Mouse (Mus musculus): ENCODE results near the gene Pde4b. TPM values are rescaled to one million over a fixed set of nuclear protein-coding genes. Genes with fewer than 3 reads are reported as not detected.
"Not testable (repeated sequence)": the region's sequence is repeated elsewhere in the genome, so short reads cannot be mapped to it uniquely, and the experiment has no call there.

Gene Pde4b
- polyA plus RNA-seq (2014; fragmentation: Nextera tagmentation; extraction: Ambion mirVana), result 7.0 and 8.2 TPM in 2 replicates

DNA sequence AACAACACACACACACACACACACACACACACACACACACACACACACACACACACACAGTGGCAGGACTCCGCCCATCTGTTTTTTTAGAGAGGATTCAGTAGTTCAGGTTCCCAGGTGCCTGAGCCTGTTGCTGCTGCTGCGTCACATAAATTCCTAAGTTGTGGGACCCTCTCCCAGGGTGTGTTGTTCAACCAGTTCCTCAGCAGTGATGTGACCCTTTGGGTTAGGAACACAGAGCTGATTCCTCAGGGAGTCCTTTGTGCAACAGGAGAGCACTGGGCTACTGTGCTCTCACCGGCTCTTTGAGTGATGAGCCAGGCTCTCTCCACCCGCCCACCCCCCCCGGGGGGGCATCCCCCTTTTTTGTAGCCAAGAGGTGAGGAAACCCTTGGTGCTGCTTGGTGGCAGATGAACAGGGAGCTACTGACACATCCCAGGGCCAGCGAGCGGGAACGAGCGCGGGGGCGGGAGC is at the start of gene Pde4b:
Pde4b (plus strand) TSS at position 453 of the 475 bp plus-strand sequence.
- WGBS, result 3% methylated on average over 11 of the region's 11 CpGs
- Histone ChIP-seq H3K4me2 (replicated peaks; ENCODE audit: low read depth, low read length) (peak within 1 kb of the TSS; percentile 96), H3K4me3 (ENCODE audit: low read depth, low read length) (peak within 1 kb of the TSS; percentile 59), H3K27ac (ENCODE audit: low read depth, low read length) (no peak within 1 kb of the TSS), H3K4me1 (replicated peaks; ENCODE audit: control insufficient read depth, insufficient read depth, low read length) (no peaks in the 10 kb centered on the region; the same call in 1 of the 2 replicates), H3K9ac (ENCODE audit: low read depth, low read length) (peak within 1 kb of the TSS; percentile 59), H3K27me3 (ENCODE audit: control insufficient read depth, insufficient read depth, low read length) (peaks cover 9% of the 10 kb centered on the region), H3K9me3 (ENCODE audit: control insufficient read depth, low read length) (no peaks in the 10 kb centered on the region), H3K36me3 (ENCODE audit: control insufficient read depth, insufficient read depth, low read length) (no peaks in the 10 kb centered on the region)
- DNase-seq (ENCODE audit: low spot score), result no peak
- peak; percentile 58 for ATAC-seq (ENCODE audit: low FRiP score)

DNA sequence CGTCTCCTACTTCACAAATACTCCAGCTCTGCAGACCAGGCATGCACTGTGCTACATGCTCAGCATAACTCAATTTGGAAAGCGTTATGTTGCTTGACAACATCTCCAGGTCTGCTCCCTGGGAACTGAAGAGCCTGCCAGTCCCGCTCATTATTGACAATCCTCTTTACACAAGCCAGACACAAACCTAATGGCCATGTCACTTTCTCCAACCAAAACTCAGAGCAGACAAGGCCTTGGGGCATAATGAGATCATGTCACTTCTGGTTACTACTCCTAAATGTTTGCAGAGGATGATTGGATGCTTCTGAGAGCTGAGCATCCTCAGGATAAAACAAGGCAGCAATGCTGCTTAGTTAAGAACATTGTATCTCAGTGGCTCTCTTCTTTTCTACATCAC is 47.2 kb upstream of the Pde4b start:
- no peak for ATAC-seq (ENCODE audit: low FRiP score)
- Histone ChIP-seq H3K4me2 (replicated peaks; ENCODE audit: low read depth, low read length) (no peak overlapping the region), H3K9me3 (ENCODE audit: control insufficient read depth, low read length) (no peaks in the 10 kb centered on the region), H3K9ac (ENCODE audit: low read depth, low read length) (no peak overlapping the region), H3K36me3 (ENCODE audit: control insufficient read depth, insufficient read depth, low read length) (no peaks in the 10 kb centered on the region), H3K27ac (ENCODE audit: low read depth, low read length) (no peak overlapping the region), H3K4me1 (replicated peaks; ENCODE audit: control insufficient read depth, insufficient read depth, low read length) (no peaks in the 10 kb centered on the region), H3K27me3 (ENCODE audit: control insufficient read depth, insufficient read depth, low read length) (no peaks in the 10 kb centered on the region), H3K4me3 (ENCODE audit: low read depth, low read length) (no peak overlapping the region)
- DNase-seq (ENCODE audit: low spot score), result no peak
- 85% methylated on average over 3 of the region's 3 CpGs for WGBS

DNA sequence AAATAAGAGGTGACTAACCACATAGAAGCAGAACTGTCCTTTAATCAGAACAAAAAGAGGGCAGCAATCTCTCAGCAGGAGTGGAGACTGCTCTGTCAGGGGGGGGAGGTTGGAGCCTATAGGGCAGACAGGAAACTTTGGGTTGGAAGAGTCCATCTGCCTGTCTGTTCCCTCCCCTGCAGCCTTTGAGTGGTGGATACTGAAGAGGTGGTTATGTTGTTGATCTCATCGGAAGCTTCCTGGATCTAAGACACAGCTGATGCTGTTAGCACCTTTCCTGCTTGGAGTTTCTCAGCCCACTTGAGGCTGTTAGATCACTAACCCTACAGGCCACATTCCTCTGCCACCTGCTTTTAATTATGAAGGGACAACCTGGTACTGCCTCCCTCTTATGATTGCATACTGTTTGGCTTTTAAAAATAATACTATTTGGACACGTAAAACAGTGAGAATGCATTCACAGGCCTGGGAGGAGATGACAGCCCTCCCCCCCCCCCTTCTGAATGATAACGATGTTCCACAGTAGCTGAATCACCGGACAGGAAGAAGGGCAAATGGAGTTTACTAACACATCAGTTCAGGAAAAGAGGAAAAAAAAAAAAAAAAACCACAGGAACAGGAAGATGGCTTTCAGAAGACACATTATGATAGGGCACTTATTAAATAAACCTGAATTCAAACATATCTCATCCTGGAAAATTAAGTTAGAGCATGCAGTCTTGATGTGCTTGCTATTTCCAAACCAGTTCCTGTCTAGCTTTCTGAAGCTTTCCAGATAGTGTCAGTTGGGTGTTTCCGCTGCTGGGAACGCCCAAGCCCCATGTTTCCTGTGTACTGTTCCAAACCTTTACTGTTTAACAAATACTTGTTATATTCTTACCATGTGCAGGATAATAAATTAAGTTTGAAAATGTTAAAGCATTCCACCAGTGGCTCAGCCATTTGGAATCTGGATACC is 41.9 kb upstream of the Pde4b start:
- no peaks in the 10 kb centered on the region for H3K4me1 ChIP-seq (replicated peaks; ENCODE audit: control insufficient read depth, insufficient read depth, low read length)
- ATAC-seq (ENCODE audit: low FRiP score), result no peak
- no peak overlapping the region for H3K27ac ChIP-seq (ENCODE audit: low read depth, low read length)
- no peaks in the 10 kb centered on the region for H3K27me3 ChIP-seq (ENCODE audit: control insufficient read depth, insufficient read depth, low read length)
- no peak for DNase-seq (ENCODE audit: low spot score)
- H3K4me3 ChIP-seq (ENCODE audit: low read depth, low read length), result no peak overlapping the region
- H3K9ac ChIP-seq (ENCODE audit: low read depth, low read length), result no peak overlapping the region
- H3K9me3 ChIP-seq (ENCODE audit: control insufficient read depth, low read length), result no peaks in the 10 kb centered on the region
- no peak overlapping the region for H3K4me2 ChIP-seq (replicated peaks; ENCODE audit: low read depth, low read length)
- H3K36me3 ChIP-seq (ENCODE audit: control insufficient read depth, insufficient read depth, low read length), result no peaks in the 10 kb centered on the region
- 67% methylated on average over 6 of the region's 6 CpGs for WGBS

DNA sequence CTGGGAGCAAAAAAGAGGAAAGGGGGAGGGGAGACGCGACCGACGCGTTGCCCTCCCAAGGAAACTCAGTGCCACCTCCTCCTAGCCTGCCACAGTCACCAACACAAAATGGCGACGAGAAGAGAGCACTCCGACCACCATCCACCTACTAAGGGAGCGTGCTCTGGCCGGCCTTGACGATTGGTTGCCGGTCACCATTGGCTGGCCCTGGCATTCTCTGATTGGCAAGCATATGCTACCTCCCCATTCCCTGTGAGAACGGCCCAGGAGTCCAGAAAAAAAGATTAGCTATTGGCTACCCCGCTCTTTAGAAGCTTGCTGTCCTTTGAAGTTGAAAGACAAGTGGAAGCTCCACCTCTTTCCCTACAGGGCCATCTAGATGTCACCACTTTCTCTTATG is 38.0 kb upstream of the Pde4b start:
- 96% methylated on average over 14 of the region's 14 CpGs for WGBS
- H3K9me3 ChIP-seq (ENCODE audit: control insufficient read depth, low read length); H3K4me1 ChIP-seq (replicated peaks; ENCODE audit: control insufficient read depth, insufficient read depth, low read length); ATAC-seq (ENCODE audit: low FRiP score); H3K36me3 ChIP-seq (ENCODE audit: control insufficient read depth, insufficient read depth, low read length); H3K27me3 ChIP-seq (ENCODE audit: control insufficient read depth, insufficient read depth, low read length); H3K27ac ChIP-seq (ENCODE audit: low read depth, low read length); H3K4me3 ChIP-seq (ENCODE audit: low read depth, low read length); H3K4me2 ChIP-seq (replicated peaks; ENCODE audit: low read depth, low read length); H3K9ac ChIP-seq (ENCODE audit: low read depth, low read length); DNase-seq (ENCODE audit: low spot score): not testable (repeated sequence)

DNA sequence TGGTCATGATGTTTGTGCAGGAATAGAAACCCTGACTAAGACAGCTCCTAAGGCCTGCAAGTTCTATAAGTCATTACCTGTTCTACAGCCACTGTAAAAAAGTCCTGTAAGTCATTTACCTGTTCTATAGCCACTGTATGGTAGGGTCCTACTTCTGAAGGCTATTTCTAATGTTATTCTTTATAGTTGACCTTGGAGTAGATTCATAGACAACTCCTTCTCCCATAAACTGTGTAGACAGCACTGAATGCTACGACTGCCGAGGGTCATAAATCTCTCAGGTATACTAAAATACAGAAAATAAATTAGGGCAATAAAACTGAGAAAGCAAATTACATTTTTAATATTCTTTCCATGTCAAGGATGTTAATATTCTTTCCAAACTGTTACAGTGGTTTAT is 26.0 kb upstream of the Pde4b start:
- H3K27ac ChIP-seq (ENCODE audit: low read depth, low read length), result no peak overlapping the region
- no peak overlapping the region for H3K4me3 ChIP-seq (ENCODE audit: low read depth, low read length)
- H3K27me3 ChIP-seq (ENCODE audit: control insufficient read depth, insufficient read depth, low read length), result no peaks in the 10 kb centered on the region
- H3K9ac ChIP-seq (ENCODE audit: low read depth, low read length), result no peak overlapping the region
- DNase-seq (ENCODE audit: low spot score) (no peak), ATAC-seq (ENCODE audit: low FRiP score) (no peak)
- no peaks in the 10 kb centered on the region for H3K36me3 ChIP-seq (ENCODE audit: control insufficient read depth, insufficient read depth, low read length)
- 90% methylated on average over 2 of the region's 2 CpGs for WGBS
- no peaks in the 10 kb centered on the region for H3K9me3 ChIP-seq (ENCODE audit: control insufficient read depth, low read length)
- H3K4me2 ChIP-seq (replicated peaks; ENCODE audit: low read depth, low read length), result no peak overlapping the region
- H3K4me1 ChIP-seq (replicated peaks; ENCODE audit: control insufficient read depth, insufficient read depth, low read length), result no peaks in the 10 kb centered on the region

DNA sequence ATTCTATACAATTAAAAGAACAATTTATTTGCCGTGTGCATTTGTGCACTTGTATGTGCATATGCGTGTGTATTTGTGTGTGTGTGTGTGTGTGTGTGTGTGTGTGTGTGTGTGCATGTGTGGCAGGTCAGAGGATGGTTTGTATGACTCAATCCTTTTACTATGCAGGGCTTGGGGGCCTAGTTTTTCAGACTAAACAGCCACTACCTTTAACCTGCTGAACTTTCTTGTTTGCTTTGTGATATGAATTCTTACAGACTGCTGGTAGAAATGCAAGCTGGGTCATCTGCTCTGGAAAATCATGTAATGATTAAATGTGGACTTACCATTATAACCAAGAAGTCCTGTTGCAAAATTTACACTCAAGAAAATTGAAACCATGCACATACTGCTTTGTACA is 18.0 kb upstream of the Pde4b start:
- ATAC-seq (ENCODE audit: low FRiP score), result no peak
- Histone ChIP-seq H3K27ac (ENCODE audit: low read depth, low read length) (no peak overlapping the region), H3K4me3 (ENCODE audit: low read depth, low read length) (no peak overlapping the region), H3K9ac (ENCODE audit: low read depth, low read length) (no peak overlapping the region), H3K4me2 (replicated peaks; ENCODE audit: low read depth, low read length) (no peak overlapping the region), H3K27me3 (ENCODE audit: control insufficient read depth, insufficient read depth, low read length) (no peaks in the 10 kb centered on the region), H3K36me3 (ENCODE audit: control insufficient read depth, insufficient read depth, low read length) (no peaks in the 10 kb centered on the region), H3K9me3 (ENCODE audit: control insufficient read depth, low read length) (no peaks in the 10 kb centered on the region), H3K4me1 (replicated peaks; ENCODE audit: control insufficient read depth, insufficient read depth, low read length) (no peaks in the 10 kb centered on the region)
- DNase-seq (ENCODE audit: low spot score), result no peak
- 86% methylated on average over 2 of the region's 2 CpGs for WGBS

DNA sequence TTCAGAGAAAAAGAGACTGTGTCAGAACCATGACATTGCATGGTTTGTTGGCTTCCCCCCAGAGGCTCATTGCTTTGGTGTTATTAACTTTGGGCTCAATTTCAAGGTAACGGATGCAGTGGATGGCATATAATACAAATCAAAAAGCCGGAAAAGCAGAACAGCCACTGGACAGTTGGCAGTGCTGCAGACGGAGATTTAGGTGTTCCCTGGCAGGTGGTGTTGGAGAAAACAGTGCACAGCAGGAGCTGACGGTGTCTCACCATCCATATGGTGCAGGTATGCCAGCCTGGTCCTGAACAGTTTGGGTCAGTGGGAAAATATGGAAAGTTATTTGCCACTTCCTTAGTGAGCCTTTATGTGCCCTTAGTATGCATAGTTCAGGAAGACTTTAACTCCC is 1.0 kb upstream of the Pde4b start:
- Histone ChIP-seq H3K9ac (ENCODE audit: low read depth, low read length) (no peak overlapping the region), H3K36me3 (ENCODE audit: control insufficient read depth, insufficient read depth, low read length) (no peaks in the 10 kb centered on the region), H3K27ac (ENCODE audit: low read depth, low read length) (no peak overlapping the region), H3K27me3 (ENCODE audit: control insufficient read depth, insufficient read depth, low read length) (peaks cover 9% of the 10 kb centered on the region), H3K9me3 (ENCODE audit: control insufficient read depth, low read length) (no peaks in the 10 kb centered on the region), H3K4me3 (ENCODE audit: low read depth, low read length) (no peak overlapping the region), H3K4me1 (replicated peaks; ENCODE audit: control insufficient read depth, insufficient read depth, low read length) (no peaks in the 10 kb centered on the region; the same call in 1 of the 2 replicates), H3K4me2 (replicated peaks; ENCODE audit: low read depth, low read length) (no peak overlapping the region)
- 78% methylated on average over 4 of the region's 4 CpGs for WGBS
- no peak for ATAC-seq (ENCODE audit: low FRiP score)
- no peak for DNase-seq (ENCODE audit: low spot score)

DNA sequence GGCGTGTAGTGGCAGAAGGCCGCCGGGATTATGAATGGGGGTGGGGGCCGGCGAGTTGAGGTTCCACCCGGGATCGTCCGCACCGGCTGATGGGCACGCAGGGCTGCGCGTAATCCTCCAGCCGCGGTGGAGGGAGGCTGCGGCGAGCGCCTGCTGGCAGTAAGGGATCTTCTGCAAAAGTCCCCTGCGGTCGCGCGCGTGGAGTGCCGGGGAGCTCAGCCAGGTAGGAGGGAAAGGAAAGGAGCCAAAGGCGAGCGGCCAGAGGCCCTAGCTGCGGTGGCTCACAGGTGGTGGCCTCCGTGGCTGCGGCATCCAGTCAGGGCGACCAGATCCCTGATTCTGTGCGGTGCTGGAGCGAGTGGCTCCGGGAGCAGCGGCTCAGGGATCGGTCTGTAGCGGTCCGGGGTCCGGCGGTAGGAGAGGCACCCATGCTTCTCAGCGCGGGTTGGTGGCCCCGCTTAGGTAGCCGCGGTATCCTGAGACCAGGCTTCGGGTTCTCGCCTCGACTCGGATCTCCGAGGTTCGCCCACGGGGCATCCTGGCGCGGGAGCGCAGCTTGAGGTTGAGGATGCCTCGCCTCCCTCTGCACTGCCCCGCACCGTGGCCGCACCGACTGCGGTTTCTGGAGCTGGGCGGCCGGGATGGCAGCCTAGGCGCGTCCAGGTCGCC is 357 bp downstream of the Pde4b start:
- WGBS, result under 1% methylated on average over 59 of the region's 64 CpGs

More for the DNA sequence above, 357 bp downstream of the Pde4b start:
- DNase-seq (ENCODE audit: low spot score) (peak; percentile 66), ATAC-seq (ENCODE audit: low FRiP score) (peak; percentile 92)
- peak overlapping the region; percentile 96 for H3K4me2 ChIP-seq (replicated peaks; ENCODE audit: low read depth, low read length)
- no peak overlapping the region for H3K27ac ChIP-seq (ENCODE audit: low read depth, low read length)
- peak overlapping the region; percentile 59 for H3K9ac ChIP-seq (ENCODE audit: low read depth, low read length)
- H3K36me3 ChIP-seq (ENCODE audit: control insufficient read depth, insufficient read depth, low read length), result no peaks in the 10 kb centered on the region
- H3K27me3 ChIP-seq (ENCODE audit: control insufficient read depth, insufficient read depth, low read length), result peaks cover 9% of the 10 kb centered on the region
- H3K4me3 ChIP-seq (ENCODE audit: low read depth, low read length), result peak overlapping the region; percentile 59
- no peaks in the 10 kb centered on the region; the same call in 1 of the 2 replicates for H3K4me1 ChIP-seq (replicated peaks; ENCODE audit: control insufficient read depth, insufficient read depth, low read length)
- H3K9me3 ChIP-seq (ENCODE audit: control insufficient read depth, low read length), result no peaks in the 10 kb centered on the region

Measured in hindbrain, embryonic 11.5 days (tissue).